Mouse (Mus musculus): Measurements from ENCODE around the gene Popdc2.

Popdc2 gene

GRCm38 (mm10) chr16:38376163-38376840 is 14.3 kb downstream of the Popdc2 start:
- DNase-seq (ENCODE audit: low read depth): no peak

DNA sequence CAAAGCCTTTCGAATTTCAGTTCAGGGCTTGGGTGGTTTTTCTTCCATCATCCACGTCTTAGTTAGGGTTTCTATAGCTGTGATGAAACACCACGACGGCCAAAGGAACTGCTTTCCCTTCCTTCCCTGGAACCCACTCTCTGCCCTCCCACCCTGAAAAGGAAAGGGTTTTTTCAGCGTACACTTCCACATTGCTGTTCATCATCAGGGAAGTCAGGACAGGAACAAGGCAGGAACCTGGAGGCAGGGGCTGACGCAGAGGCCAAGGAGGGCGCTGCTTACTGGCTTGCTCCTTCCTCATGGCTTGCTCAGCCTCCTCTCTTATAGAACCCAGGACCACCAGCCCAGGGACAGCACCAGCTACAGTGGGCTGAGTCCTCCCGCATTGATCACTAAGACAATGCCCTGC is 14.8 kb downstream of the Popdc2 start:
- no peak for DNase-seq (ENCODE audit: low read depth)

DNA sequence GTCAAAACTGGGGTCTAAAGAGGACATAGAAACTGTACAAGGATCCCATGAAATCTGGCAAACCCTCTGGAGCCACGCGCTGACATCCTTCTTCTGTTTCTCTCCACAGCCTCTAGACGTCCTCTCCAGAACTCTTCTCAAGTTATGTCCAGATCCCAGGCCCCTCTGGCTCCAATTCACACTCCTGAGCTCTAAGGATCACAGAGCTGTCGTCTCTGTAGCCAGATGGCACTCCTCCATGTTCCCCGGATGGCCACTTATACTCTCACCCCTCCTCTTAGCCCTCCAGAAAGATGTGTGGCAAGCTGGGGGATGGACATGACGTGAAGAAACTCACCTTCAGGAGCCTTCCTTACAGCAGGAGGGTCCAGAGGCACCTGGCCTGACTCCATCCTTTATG is 15.5 kb downstream of the Popdc2 start:
- DNase-seq (ENCODE audit: low read depth): no peak

DNA sequence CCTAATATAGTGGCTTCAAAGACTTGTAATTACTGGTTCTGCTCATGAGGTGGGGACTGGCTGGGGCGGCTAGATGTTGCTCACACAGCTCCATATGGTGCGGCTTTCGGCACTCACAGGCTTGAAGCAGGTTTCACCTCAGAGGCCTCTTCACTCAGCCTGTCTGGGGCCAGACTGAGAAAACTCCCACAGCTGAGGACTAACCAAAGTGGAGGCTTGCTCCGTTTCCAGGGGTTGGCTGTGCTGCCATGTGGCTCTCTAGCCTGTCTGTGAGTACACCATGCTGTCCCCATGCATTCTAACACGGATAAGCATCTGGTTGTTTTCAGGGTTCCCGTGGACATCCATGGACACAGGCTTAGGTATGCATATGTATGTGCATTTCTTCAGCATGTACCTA is 16.6 kb downstream of the Popdc2 start:
- DNase-seq (ENCODE audit: low read depth): no peak

GRCm38 (mm10) chr16:38379088-38379487 is 17.1 kb downstream of the Popdc2 start:
- no peak for DNase-seq (ENCODE audit: low read depth)

DNA sequence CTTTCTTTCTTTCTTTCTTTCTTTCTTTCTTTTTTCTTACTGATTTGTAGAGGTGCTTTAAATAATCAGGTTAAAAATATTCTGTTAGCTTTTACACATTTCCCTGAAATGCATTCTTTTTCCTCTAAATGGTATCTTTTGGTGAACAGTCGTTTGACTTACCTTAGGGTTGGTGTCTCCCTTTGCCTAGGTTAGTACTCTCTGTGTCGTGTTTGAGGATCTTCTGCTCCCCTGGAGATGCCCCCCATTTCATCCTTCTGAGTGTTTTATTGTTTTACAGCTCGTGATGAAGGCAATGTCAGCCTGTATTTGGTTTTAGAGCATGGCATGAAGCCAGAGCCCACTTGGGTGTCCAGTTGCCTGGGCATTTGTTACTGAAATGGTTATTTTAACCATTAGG is 17.5 kb downstream of the Popdc2 start:
- no peak for DNase-seq (ENCODE audit: low read depth)

DNA sequence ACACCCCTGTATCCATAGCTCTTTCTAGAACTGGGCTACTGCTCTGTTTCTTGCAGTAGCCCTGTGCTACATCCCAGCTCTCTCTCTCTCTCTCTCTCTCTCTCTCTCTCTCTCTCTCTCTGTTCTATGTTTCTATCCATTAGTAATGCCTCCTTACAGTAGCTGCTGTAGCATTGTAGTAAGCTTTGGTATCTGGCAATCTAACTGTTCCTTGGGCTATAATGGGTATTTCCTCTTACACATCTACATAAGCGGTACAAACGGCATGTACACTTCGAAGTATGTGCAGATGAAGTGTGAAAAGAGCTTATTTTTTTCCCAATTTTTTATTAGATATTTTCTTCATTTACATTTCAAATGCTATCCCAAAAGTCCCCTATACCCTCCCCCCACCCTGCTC is 17.9 kb downstream of the Popdc2 start:
- no peak for DNase-seq (ENCODE audit: low read depth)

DNA sequence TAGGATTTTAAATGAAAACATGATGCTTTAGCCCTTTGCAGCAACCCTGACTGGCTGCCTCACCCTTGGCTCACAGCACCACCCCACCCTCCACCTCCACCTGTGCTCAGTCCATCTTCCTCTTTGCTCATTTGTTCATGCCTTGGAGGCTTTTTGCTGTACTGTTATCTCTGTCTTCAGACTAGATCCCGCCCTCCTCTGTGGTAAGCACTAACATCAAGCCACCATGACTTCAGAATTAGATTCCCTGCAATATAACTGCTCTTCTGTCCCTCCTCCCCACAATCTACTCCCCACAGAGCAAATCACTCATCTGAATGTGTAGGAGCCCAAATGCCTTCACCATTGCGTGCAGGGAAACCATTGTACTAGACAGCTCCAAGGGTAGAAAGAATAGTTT is 21.7 kb downstream of the Popdc2 start:
- no peak for DNase-seq (ENCODE audit: low read depth)

GRCm38 (mm10) chr16:38385184-38385634 is 23.2 kb downstream of the Popdc2 start:
- DNase-seq (ENCODE audit: low read depth): no peak

- DNase-seq (ENCODE audit: low read depth): no peak
Observed at GRCm38 (mm10) chr16:38385700-38386099, 23.7 kb downstream of the Popdc2 start.

- DNase-seq (ENCODE audit: low read depth): no peak
Observed at GRCm38 (mm10) chr16:38387389-38387788, 25.4 kb downstream of the Popdc2 start.

DNA sequence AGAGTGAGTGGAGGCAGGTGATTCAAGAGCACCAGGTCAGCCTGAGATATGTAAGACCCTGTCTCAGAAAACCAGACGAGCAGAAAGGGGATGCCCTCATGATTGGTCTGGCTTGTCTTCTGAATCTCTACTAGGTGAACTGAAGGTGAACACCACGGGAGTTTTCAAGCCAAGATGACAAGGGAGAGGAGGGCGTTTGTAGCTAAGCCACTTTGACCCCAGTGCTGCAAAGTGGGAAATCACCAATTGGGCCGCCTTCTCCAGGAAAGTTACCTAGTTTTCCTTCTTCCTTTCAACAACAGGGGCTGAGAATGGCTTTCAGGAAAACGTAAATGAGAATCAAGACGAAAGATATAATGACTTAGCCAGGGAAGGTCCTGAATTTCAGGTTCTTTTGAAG is 26.7 kb downstream of the Popdc2 start:
- DNase-seq (ENCODE audit: low read depth): no peak

- DNase-seq (ENCODE audit: low read depth): no peak
Observed at GRCm38 (mm10) chr16:38389284-38389893, 27.4 kb downstream of the Popdc2 start.

DNA sequence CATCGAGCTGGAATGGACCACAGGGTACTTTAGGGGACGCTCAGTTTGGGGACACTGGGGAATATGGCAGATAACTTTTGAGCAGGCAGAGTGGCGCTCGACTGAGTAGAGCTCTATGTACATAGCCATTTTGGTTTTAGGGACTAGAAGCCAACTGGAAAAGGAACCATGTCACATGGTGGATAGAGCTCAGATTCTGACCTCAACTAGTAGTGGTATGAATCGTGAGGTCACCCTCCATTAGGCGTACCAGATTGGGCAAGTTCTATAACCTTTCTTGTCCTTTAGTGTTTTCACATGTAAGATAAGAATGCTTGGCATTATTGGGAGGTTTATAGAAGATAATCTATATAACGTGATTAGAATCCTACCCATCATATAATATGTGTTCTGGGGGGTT is 28.3 kb downstream of the Popdc2 start:
- DNase-seq (ENCODE audit: low read depth): no peak

- DNase-seq (ENCODE audit: low read depth): no peak
Observed at GRCm38 (mm10) chr16:38392126-38392894, 30.3 kb downstream of the Popdc2 start.

- DNase-seq (ENCODE audit: low read depth): no peak
Observed at GRCm38 (mm10) chr16:38394191-38394618, 32.2 kb downstream of the Popdc2 start.

GRCm38 (mm10) chr16:38395060-38395730 is 33.2 kb downstream of the Popdc2 start:
- no peak for DNase-seq (ENCODE audit: low read depth)

DNA sequence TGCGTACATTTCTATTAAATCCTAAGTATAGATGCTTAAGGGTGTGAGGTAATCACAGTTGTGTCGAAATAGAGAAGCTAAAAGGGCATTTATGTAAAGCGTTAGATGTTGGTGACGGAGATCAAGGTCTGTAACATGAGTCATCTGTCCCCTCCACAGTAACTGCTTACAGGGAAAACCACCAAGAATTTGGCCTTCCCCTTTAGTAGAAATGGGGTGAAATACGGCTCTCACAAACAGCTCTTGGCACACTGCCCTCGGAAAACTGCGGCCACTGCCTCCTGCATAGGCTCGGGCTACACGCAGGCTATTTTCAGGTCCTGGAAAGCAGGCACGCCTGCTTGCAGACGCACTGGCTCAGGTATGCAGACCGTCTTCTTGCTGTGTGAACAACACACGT is 34.1 kb downstream of the Popdc2 start:
- DNase-seq (ENCODE audit: low read depth): no peak

- DNase-seq (ENCODE audit: low read depth): no peak
Observed at GRCm38 (mm10) chr16:38398266-38398665, 36.3 kb downstream of the Popdc2 start.

DNA sequence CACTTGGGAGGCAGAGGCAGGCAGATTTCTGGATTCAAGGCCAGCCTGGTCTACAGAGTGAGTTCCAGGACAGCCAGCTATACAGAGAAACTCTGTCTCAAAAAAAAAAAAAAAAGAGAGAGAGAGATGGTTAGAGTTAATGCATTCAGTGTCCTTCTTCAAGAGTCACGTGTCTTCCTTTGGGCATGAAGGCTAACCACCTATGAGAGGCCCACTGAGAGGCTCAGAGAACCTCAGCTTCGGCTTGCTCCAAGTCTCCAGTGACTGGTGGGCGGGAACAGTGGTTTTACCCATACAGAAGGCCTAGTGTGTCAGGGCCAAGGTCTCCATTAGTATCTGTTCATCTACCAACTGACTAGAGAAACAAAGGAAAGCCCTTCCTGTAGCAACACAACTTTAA is 37.1 kb downstream of the Popdc2 start:
- no peak for DNase-seq (ENCODE audit: low read depth)

GRCm38 (mm10) chr16:38399531-38400231 is 37.7 kb downstream of the Popdc2 start:
- no peak for DNase-seq (ENCODE audit: low read depth)
